Mouse (Mus musculus) heart, embryonic 14.5 days (tissue): ENCODE measurements around the gene Hist2h3c1. TPM values are rescaled to one million over a fixed set of nuclear protein-coding genes. Genes with fewer than 3 reads are reported as not detected.
"Not testable (repeated sequence)": the region's sequence is repeated elsewhere in the genome, so short reads cannot be mapped to it uniquely, and the experiment has no call there.

Source experiments
- ATAC-seq: fragments of 200-750 bp; cut with Nextera tagmentation; 2 replicates; pipeline ENCODE4 v1.8.0; 2017; ENCODE audit warnings: low read depth, moderate TSS enrichment; ENCODE audit not compliant: insufficient number of reproducible peaks, insufficient read depth, low FRiP score
- H3K27ac ChIP-seq, 2 experiments: fragments of 200-500 bp in 1 of 2; fragments of 300-500 bp in 1 of 2; sonication (generic) in 1 of 2; replicated peaks in 1 of 2; 2 replicates each; pipeline ENCODE4 v1.5.1; 2012 to 2014; ENCODE audit warnings: low read depth in 2 of 2, low read length in 2 of 2, control low read depth in 1 of 2, mild to moderate bottlenecking in 1 of 2, mixed read lengths in 1 of 2; ENCODE audit not compliant: control insufficient read depth in 1 of 2, insufficient read depth in 1 of 2
- H3K27me3 ChIP-seq: fragments of 300-500 bp; sonication (generic); 2 replicates; pipeline ENCODE4 v1.6.1; 2014; ENCODE audit warnings: mild to moderate bottlenecking, low read length, control low read depth; ENCODE audit not compliant: control insufficient read depth, insufficient read depth
- H3K36me3 ChIP-seq: fragments of 300-500 bp; sonication (generic); 2 replicates; pipeline ENCODE4 v1.6.1; 2014; ENCODE audit warnings: mild to moderate bottlenecking, control low read depth, low read length, mixed read lengths; ENCODE audit not compliant: control insufficient read depth, insufficient read depth
- H3K4me1 ChIP-seq, 2 experiments: fragments of 200-500 bp in 1 of 2; fragments of 300-500 bp in 1 of 2; sonication (generic) in 1 of 2; 2 replicates each; pipeline ENCODE4 v1.6.1; 2012 to 2014; ENCODE audit warnings: low read length in 2 of 2, control low read depth in 1 of 2, mixed read lengths in 1 of 2; ENCODE audit not compliant: control insufficient read depth in 2 of 2, insufficient read depth in 2 of 2
- H3K4me2 ChIP-seq: fragments of 300-500 bp; sonication (generic); 2 replicates; pipeline ENCODE4 v1.6.1; 2014; ENCODE audit warnings: mild to moderate bottlenecking, low read length
- H3K4me3 ChIP-seq, 2 experiments: fragments of 200-500 bp in 1 of 2; fragments of 300-500 bp in 1 of 2; sonication (generic) in 1 of 2; 2 replicates each; pipeline ENCODE4 v1.5.1; 2012 to 2014; ENCODE audit warnings: low read length in 2 of 2, mild to moderate bottlenecking in 2 of 2, control low read depth in 1 of 2, low read depth in 1 of 2, moderate library complexity in 1 of 2; ENCODE audit not compliant: control insufficient read depth in 1 of 2, insufficient read depth in 1 of 2
- H3K9ac ChIP-seq: fragments of 300-500 bp; sonication (generic); 2 replicates; pipeline ENCODE4 v1.6.1; 2014; ENCODE audit warnings: mild to moderate bottlenecking, low read length
- H3K9me3 ChIP-seq: fragments of 300-500 bp; sonication (generic); 2 replicates; pipeline ENCODE4 v1.6.1; 2016; ENCODE audit warnings: low read length, control low read depth; ENCODE audit not compliant: control insufficient read depth
- WGBS: fragments of 180-500 bp; shearing (Covaris S2); extraction: QIAGEN DNeasy Blood & Tissue Kit; methylation state at CpG from one replicate; pipeline ENCODE4 v1.1.7; 2014; 5-methylcytosine and 5-hydroxymethylcytosine counted together
- polyA plus RNA-seq: library from polyadenylated mRNA; unstranded; fragments of >200 nt; fragmentation: Nextera tagmentation; extraction: Ambion mirVana; gene quantifications from 2 replicates; pipeline ENCODE4 v1.2.1, GENCODE M21; 2014

Gene Hist2h3c1
- polyA plus RNA-seq, result 1.2 TPM in 1 of 2 replicates, not detected in the other

DNA sequence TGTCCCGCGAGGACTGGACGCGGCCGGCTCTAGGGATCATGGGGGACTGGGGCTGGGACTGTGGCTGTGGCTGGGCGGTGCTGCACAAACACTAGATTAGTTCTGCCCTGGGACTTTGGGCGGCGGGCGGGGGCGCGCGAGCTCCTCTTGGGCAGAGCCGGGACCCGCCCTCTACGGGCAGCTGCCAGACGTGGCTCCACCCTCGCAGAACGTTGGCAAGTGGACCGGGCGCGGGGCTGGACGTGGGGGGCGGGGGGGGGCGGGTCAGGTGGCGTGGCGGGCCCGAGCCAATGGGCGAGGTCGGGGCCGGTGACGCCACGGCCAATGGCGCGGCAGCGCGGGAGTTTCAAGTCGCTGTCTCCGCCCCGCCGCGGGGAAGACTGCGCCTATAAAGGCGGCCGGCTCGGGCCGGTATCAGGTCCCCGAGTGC, at the start of gene Hist2h3c1:
TSS of gene Hist2h3c1 (plus strand) at position 259 of the 430 bp plus-strand sequence.
- H3K4me1 ChIP-seq, result peaks cover 6 to 36% of the 10 kb centered on the region in 2 experiments
- peak within 1 kb of the TSS; percentile 65 to 85 for H3K27ac ChIP-seq
- peak; percentile 92 for ATAC-seq
- 0% methylated on average over 2 of the region's 47 CpGs for WGBS
- H3K27me3 ChIP-seq, H3K9me3 ChIP-seq, H3K36me3 ChIP-seq: not testable (repeated sequence)
- H3K4me3 ChIP-seq, result peak within 1 kb of the TSS; percentile 43 to 49
- peak within 1 kb of the TSS; percentile 74 for H3K9ac ChIP-seq
- H3K4me2 ChIP-seq, result peak within 1 kb of the TSS; percentile 72

- ATAC-seq, result peak; percentile 89
- Histone ChIP-seq H3K9me3 (no peaks in the 10 kb centered on the region), H3K27ac (peak overlapping the region; percentile 76 to 90), H3K9ac (peak overlapping the region; percentile 80), H3K4me1 (peaks cover 7 to 11% of the 10 kb centered on the region in 2 experiments), H3K36me3 (peaks cover 25% of the 10 kb centered on the region), H3K4me3 (peak overlapping the region; percentile 56 to 61), H3K27me3 (no peaks in the 10 kb centered on the region), H3K4me2 (peak overlapping the region; percentile 83)
- WGBS, result under 1% methylated on average over 50 of the region's 50 CpGs
Observed at GRCm38 (mm10) chr3:96197129-96197749, 49.2 kb upstream of the Hist2h3c1 start.

DNA sequence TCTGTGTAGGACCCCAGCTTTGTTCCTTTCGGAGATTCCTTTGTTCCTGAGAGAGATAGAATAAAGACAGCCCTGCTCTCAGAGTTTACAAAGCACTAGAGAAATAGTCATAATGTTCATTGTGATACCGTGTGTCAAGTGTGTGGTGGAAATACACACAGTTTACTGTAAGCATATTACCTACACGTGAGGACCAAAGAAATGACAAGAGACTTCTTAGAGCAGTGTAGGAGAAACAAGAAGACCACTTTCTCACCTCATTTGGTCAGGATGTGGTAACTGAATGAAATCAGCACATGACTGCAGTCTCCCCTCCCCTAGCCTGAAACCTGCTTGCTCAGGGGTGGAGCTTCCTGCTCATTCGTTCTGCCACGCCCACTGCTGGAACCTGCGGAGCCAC, 48.3 kb upstream of the Hist2h3c1 start:
- Histone ChIP-seq H3K4me2 (peak overlapping the region; percentile 83), H3K9me3 (no peaks in the 10 kb centered on the region), H3K4me3 (peak overlapping the region; percentile 6 to 56; a peak in 2 of 4 replicates), H3K36me3 (peaks cover 16% of the 10 kb centered on the region), H3K27me3 (no peaks in the 10 kb centered on the region), H3K9ac (peak overlapping the region; percentile 35), H3K4me1 (peaks cover 7 to 11% of the 10 kb centered on the region in 2 experiments), H3K27ac (no peak overlapping the region)
- 2% methylated on average over 6 of the region's 6 CpGs for WGBS
- ATAC-seq, result no peak

GRCm38 (mm10) chr3:96198601-96199251, 47.8 kb upstream of the Hist2h3c1 start:
- H3K9me3 ChIP-seq, ATAC-seq, H3K27ac ChIP-seq, H3K27me3 ChIP-seq, H3K9ac ChIP-seq, H3K4me3 ChIP-seq: not testable (repeated sequence)
- H3K4me2 ChIP-seq, result peak overlapping the region; percentile 83; the same call in 1 of the 2 replicates
- peaks cover 10% of the 10 kb centered on the region for H3K36me3 ChIP-seq
- H3K4me1 ChIP-seq, result peaks cover 7 to 11% of the 10 kb centered on the region in 2 experiments
- 24% methylated on average over 6 of the region's 8 CpGs for WGBS

- 22% methylated on average over 2 of the region's 2 CpGs for WGBS
- H3K9ac ChIP-seq, result no peak overlapping the region
Observed at GRCm38 (mm10) chr3:96199731-96200130, 46.8 kb upstream of the Hist2h3c1 start.

GRCm38 (mm10) chr3:96207819-96208218, 38.7 kb upstream of the Hist2h3c1 start:
- 81% methylated on average over 3 of the region's 3 CpGs for WGBS

More at GRCm38 (mm10) chr3:96199731-96200130, 46.8 kb upstream of the Hist2h3c1 start:
- no peak overlapping the region for H3K27ac ChIP-seq
- ATAC-seq, result no peak
- H3K27me3 ChIP-seq, result no peaks in the 10 kb centered on the region
- H3K4me3 ChIP-seq, result no peak overlapping the region
- no peak overlapping the region for H3K4me2 ChIP-seq
- peaks cover 7 to 11% of the 10 kb centered on the region in 2 experiments for H3K4me1 ChIP-seq
- H3K9me3 ChIP-seq, result no peaks in the 10 kb centered on the region
- peaks cover under 1% of the 10 kb centered on the region; the same call in 1 of the 2 replicates for H3K36me3 ChIP-seq

GRCm38 (mm10) chr3:96209242-96209641, 37.2 kb upstream of the Hist2h3c1 start:
- H3K27ac ChIP-seq, result no peak overlapping the region
- WGBS, result 23% methylated on average over 15 of the region's 15 CpGs
- H3K9ac ChIP-seq, result peak overlapping the region; percentile 25; the same call in 1 of the 2 replicates
- H3K9me3 ChIP-seq, result no peaks in the 10 kb centered on the region
- no peak for ATAC-seq
- peaks cover 0 to 3% of the 10 kb centered on the region in 2 experiments; a peak in 1 of 4 replicates for H3K4me1 ChIP-seq
- no peaks in the 10 kb centered on the region for H3K36me3 ChIP-seq
- 0 out of 2 replicates have a peak, but pooled peaks cover 4% of the 10 kb centered on the region for H3K27me3 ChIP-seq
- H3K4me3 ChIP-seq, result no peak overlapping the region
- H3K4me2 ChIP-seq, result no peak overlapping the region

More at GRCm38 (mm10) chr3:96207819-96208218, 38.7 kb upstream of the Hist2h3c1 start:
- Histone ChIP-seq H3K27me3 (no peaks in the 10 kb centered on the region), H3K4me3 (no peak overlapping the region), H3K9ac (no peak overlapping the region), H3K4me1 (peaks cover 0 to 3% of the 10 kb centered on the region in 2 experiments; a peak in 1 of 4 replicates), H3K9me3 (no peaks in the 10 kb centered on the region), H3K36me3 (no peaks in the 10 kb centered on the region), H3K4me2 (no peak overlapping the region), H3K27ac (no peak overlapping the region)
- ATAC-seq, result no peak
